Comparison of ENCODE assay signal across 7 mouse cellular contexts in genomic region chr7:99151342-99151741, GRCm38 (mm10). TPM values are rescaled to one million over a fixed set of nuclear protein-coding genes. Genes with fewer than 3 reads are reported as not detected.
DNase-seq lines count a peak whose midpoint lies in the region; ATAC-seq and TF ChIP-seq lines count a peak whose summit lies in the region.

No protein-coding gene starts in this region.

- peaks cover 10% of the 10 kb centered on the region; the same call in 1 of the 2 replicates for H3K4me1 ChIP-seq in intestine, postnatal 0 days (replicated peaks; ENCODE audit: control insufficient read depth, insufficient read depth, low read length)
- peaks cover 13% of the 10 kb centered on the region for H3K4me1 ChIP-seq in midbrain, embryonic 13.5 days (replicated peaks)

- H3K27ac ChIP-seq in intestine, postnatal 0 days (ENCODE audit: low read depth, low read length) = 0 out of 2 replicates have a peak overlapping the region, but pooled peaks have one; percentile 21
- no peak overlapping the region for H3K27ac ChIP-seq in midbrain, embryonic 13.5 days

- no peak overlapping the region for H3K9ac ChIP-seq in intestine, postnatal 0 days (ENCODE audit: low read depth, low read length)
- no peak overlapping the region for H3K9ac ChIP-seq in midbrain, embryonic 13.5 days (replicated peaks)

- peak; percentile 66 for ATAC-seq in intestine, postnatal 0 days
- peak; percentile 77 for ATAC-seq in midbrain, embryonic 13.5 days

- intact Hi-C loops in left cerebral cortex, postnatal 36 days (cut with DNase I) = loop anchor here (1.0 kb wide), 1 partner anchor 44 kb away; no protein-coding TSS in a partner anchor

- H3K36me3 ChIP-seq in intestine, postnatal 0 days (ENCODE audit: control insufficient read depth, insufficient read depth) = peaks cover 24% of the 10 kb centered on the region
- no peaks in the 10 kb centered on the region for H3K36me3 ChIP-seq in midbrain, embryonic 13.5 days

- TF ChIP-seq CTCF in intestine, postnatal 0 days (IDR thresholded peaks at IDR 0.05; ENCODE audit: low read depth) = peak; percentile 100

- H3K27me3 ChIP-seq in intestine, postnatal 0 days (replicated peaks; ENCODE audit: control insufficient read depth, insufficient read depth, low read length) = no peaks in the 10 kb centered on the region
- no peaks in the 10 kb centered on the region for H3K27me3 ChIP-seq in midbrain, embryonic 13.5 days

- WGBS in intestine, postnatal 0 days = 4% methylated on average over 7 of the region's 7 CpGs
- WGBS in midbrain, embryonic 13.5 days = 5% methylated on average over 7 of the region's 7 CpGs

- no peaks in the 10 kb centered on the region for H3K9me3 ChIP-seq in intestine, postnatal 0 days (ENCODE audit: control insufficient read depth)
- no peaks in the 10 kb centered on the region for H3K9me3 ChIP-seq in midbrain, embryonic 13.5 days

- no peak overlapping the region for H3K4me2 ChIP-seq in intestine, postnatal 0 days (replicated peaks; ENCODE audit: low read depth)
- H3K4me2 ChIP-seq in midbrain, embryonic 13.5 days (replicated peaks) = no peak overlapping the region

- peak; percentile 94 to 97 for DNase-seq in adrenal gland, adult (ENCODE audit: inconsistent age in 2 of 2, low spot score in 1 of 2)
- DNase-seq in embryo, embryonic 10 days (ENCODE audit: low spot score) = peak; percentile 95
- peak; percentile 89 for DNase-seq in gastrocnemius, postnatal 25 days
- peak; percentile 87 to 91 for DNase-seq in left cerebral cortex, postnatal 36 days (ENCODE audit: low spot score in 2 of 2)
- peak; percentile 90 for DNase-seq in spleen, adult 12 weeks (ENCODE audit: low spot score)

- H3K4me3 ChIP-seq in intestine, postnatal 0 days (ENCODE audit: low read depth, low read length) = no peak overlapping the region
- H3K4me3 ChIP-seq in midbrain, embryonic 13.5 days (replicated peaks) = no peak overlapping the region

RNA-seq across cellular contexts. Expression of gene Uvrag, which starts 10.4 kb away (rescaled TPM):
- total RNA-seq in gastrocnemius, postnatal 25 days (2021) = 10 to 100 TPM in 1 of 2 experiments, 1 to 10 TPM in 1; 9.1 to 10.8 TPM
- polyA plus RNA-seq in intestine, postnatal 0 days (2015; fragmentation: Nextera tagmentation; extraction: Ambion mirVana) = 12.0 and 17.4 TPM in 2 replicates
- 10 to 100 TPM; 50.2 to 54.0 TPM for total RNA-seq in left cerebral cortex, postnatal 36 days (2021)
- polyA plus RNA-seq in midbrain, embryonic 13.5 days (2015; fragmentation: Nextera tagmentation; extraction: Ambion mirVana) = 13.1 and 16.3 TPM in 2 replicates

RNA-seq across cellular contexts. Expression of gene Dgat2, which starts 31.2 kb away (rescaled TPM):
- 10 to 100 TPM; 34.1 to 57.3 TPM for total RNA-seq in gastrocnemius, postnatal 25 days (2021)
- 1,614 and 1,691 TPM in 2 replicates for polyA plus RNA-seq in intestine, postnatal 0 days (2015; fragmentation: Nextera tagmentation; extraction: Ambion mirVana)
- 10 to 100 TPM; 68.3 to 78.0 TPM for total RNA-seq in left cerebral cortex, postnatal 36 days (2021)
- polyA plus RNA-seq in midbrain, embryonic 13.5 days (2015; fragmentation: Nextera tagmentation; extraction: Ambion mirVana) = 11.1 and 12.8 TPM in 2 replicates

Comparison
In these comparisons a context has a peak if more than half of its experiments do, and no peak if none do; other contexts are left out.
1. RNA of gene Uvrag, which starts 10.4 kb away (total RNA-seq): 50.2 to 54.0 TPM in left cerebral cortex, postnatal 36 days; 9.1 to 10.8 TPM in gastrocnemius, postnatal 25 days; every median in the first group is over 4 times any median in the second.
2. Peak in every context shown above with its lines, with median percentiles within 50 percentile points of each other: DNase-seq.